ENCODE assay signal across 26 mouse cellular contexts in genomic region chrX:61185869-61186268, GRCm38 (mm10). TPM values are rescaled to one million over a fixed set of nuclear protein-coding genes. Genes with fewer than 3 reads are reported as not detected.
DNase-seq lines count a peak whose midpoint lies in the region; ATAC-seq and TF ChIP-seq lines count a peak whose summit lies in the region.
"Had no signal": no experiment of that assay in that cellular context is flagged by ENCODE, and none has a peak within 500 bp of the region (broad histone marks: within the 10 kb centered on the region; RNA-seq: fewer than 3 reads in every experiment).

No protein-coding gene starts in this region.

- DNase-seq in 416B (ENCODE audit: low read depth), result peak; percentile 9
- DNase-seq in B cell, adult 2 months, result peak; percentile 1 to 12
- peak; percentile 11 for DNase-seq in naive thymus-derived CD4-positive, alpha-beta T cell, adult 2 months (ENCODE audit: low read depth)
- no peak for DNase-seq in heart, postnatal 10 days
- DNase-seq in gastrocnemius, adult 2 months, result no peak
- DNase-seq in cerebellum, postnatal 10 days, result no peak
- DNase-seq: adrenal gland, adult 2 months; cerebellum, adult 11 months; cerebellum, adult 8-10 months; cerebellum, postnatal 25 days; gastrocnemius, postnatal 36 days; heart, adult 11 months; heart, postnatal 4 days; kidney, adult 18-20 months had no signal

- intact Hi-C loops in heart, postnatal 10 days (cut with DNase I), result no loop called here
- intact Hi-C loops in gastrocnemius, adult 2 months (cut with DNase I), result no loop called here

- H3K4me3 ChIP-seq in gastrocnemius, adult 2 months, result no peak overlapping the region
- H3K4me3 ChIP-seq: embryonic facial prominence, embryonic 10.5 days; heart, embryonic 13.5 days; hindbrain, embryonic 13.5 days; intestine, embryonic 15.5 days had no signal

- ATAC-seq in activated CD4-positive, CD25-positive, alpha-beta regulatory T cell, adult 4 months, result peak; percentile 52
- ATAC-seq: forebrain, embryonic 14.5 days; hindbrain, postnatal 0 days; intestine, embryonic 15.5 days; Patski had no signal

- TF ChIP-seq CTCF in gastrocnemius, adult 2 months (IDR thresholded peaks at IDR 0.05), result no peak

- no peak overlapping the region for H3K27ac ChIP-seq in gastrocnemius, adult 2 months
- H3K27ac ChIP-seq: embryonic facial prominence, embryonic 10.5 days; heart, embryonic 13.5 days; hindbrain, embryonic 13.5 days; hindbrain, postnatal 0 days; intestine, embryonic 15.5 days had no signal

RNA-seq across cellular contexts. Expression of gene Cdr1, which starts 0.5 kb away (rescaled TPM):
- polyA plus RNA-seq in activated CD4-positive, CD25-positive, alpha-beta regulatory T cell, adult 4 months (2017; shearing (Covaris generic)), result not detected
- total RNA-seq in heart, postnatal 10 days (2021), result not detected
- not detected for total RNA-seq in gastrocnemius, adult 2 months (2021)
- total RNA-seq: adrenal gland, adult 2 months; adrenal gland, postnatal 4 days; gastrocnemius, adult 8-10 months; gastrocnemius, postnatal 36 days; heart, postnatal 4 days; hindbrain, postnatal 0 days had no signal
- polyA plus RNA-seq: adrenal gland, adult 2 months; C2C12; embryonic facial prominence, embryonic 10.5 days; forebrain, embryonic 14.5 days; heart, embryonic 13.5 days; heart, postnatal 0 days; hindbrain, embryonic 13.5 days; intestine, embryonic 15.5 days; Patski had no signal

Comparison
In these comparisons a context has a peak if more than half of its experiments do, and no peak if none do; other contexts are left out.
1. DNase-seq: peak in 416B (single experiment), B cell, adult 2 months (2 of 2) and naive thymus-derived CD4-positive, alpha-beta T cell, adult 2 months (single experiment); none in heart, postnatal 10 days (0 of 2), gastrocnemius, adult 2 months (single experiment) and cerebellum, postnatal 10 days (0 of 2).